Mouse (Mus musculus) midbrain, embryonic 14.5 days (tissue): ENCODE measurements around the gene Hyal2. TPM values are rescaled to one million over a fixed set of nuclear protein-coding genes. Genes with fewer than 3 reads are reported as not detected.
A peak's percentile ranks its signal among the peaks of the same experiment; 100 is the strongest.

Source experiments
- ATAC-seq: fragments of 200-750 bp; cut with Nextera tagmentation; 2 replicates; pipeline ENCODE4 v1.8.0; 2017; ENCODE audit warnings: moderate number of reproducible peaks, moderate library complexity; ENCODE audit not compliant: low FRiP score, low TSS enrichment
- DNase-seq: peaks from one replicate; pipeline ENCODE4 v3.0.0-alpha.2; 2015
- H3K27ac ChIP-seq: fragments of 300-500 bp; sonication (generic); replicated peaks from 2 replicates; pipeline ENCODE4 v1.5.1; 2014; ENCODE audit warnings: mild to moderate bottlenecking, low read depth, low read length, moderate library complexity
- H3K27me3 ChIP-seq: fragments of 300-500 bp; sonication (generic); 2 replicates; pipeline ENCODE4 v1.6.1; 2014; ENCODE audit warnings: low read length, control low read depth, mixed read lengths; ENCODE audit not compliant: control insufficient read depth, insufficient read depth
- H3K36me3 ChIP-seq: fragments of 300-500 bp; sonication (generic); 2 replicates; pipeline ENCODE4 v1.6.1; 2014; ENCODE audit warnings: low read length, control low read depth; ENCODE audit not compliant: control insufficient read depth, insufficient read depth
- H3K4me1 ChIP-seq: fragments of 300-500 bp; sonication (generic); 2 replicates; pipeline ENCODE4 v1.6.1; 2014; ENCODE audit warnings: mild to moderate bottlenecking, antibody characterized with exemption, low read length, control low read depth; ENCODE audit not compliant: control insufficient read depth, insufficient read depth
- H3K4me2 ChIP-seq: fragments of 300-500 bp; sonication (generic); 2 replicates; pipeline ENCODE4 v1.6.1; 2014; ENCODE audit warnings: mild to moderate bottlenecking, low read length, moderate library complexity
- H3K4me3 ChIP-seq: fragments of 300-500 bp; sonication (generic); replicated peaks from 2 replicates; pipeline ENCODE4 v1.5.1; 2014; ENCODE audit warnings: low read depth, low read length
- H3K9ac ChIP-seq: fragments of 300-500 bp; sonication (generic); replicated peaks from 2 replicates; pipeline ENCODE4 v1.6.1; 2014; ENCODE audit warnings: mild to moderate bottlenecking, low read length, moderate library complexity
- H3K9me3 ChIP-seq: fragments of 300-500 bp; sonication (generic); 2 replicates; pipeline ENCODE4 v1.6.1; 2016; ENCODE audit warnings: low read length, control low read depth, mixed read lengths; ENCODE audit not compliant: control insufficient read depth
- WGBS: fragments of 180-500 bp; shearing (Covaris S2); extraction: QIAGEN DNeasy Blood & Tissue Kit; methylation state at CpG from one replicate; pipeline ENCODE4 v1.1.7; 2014; 5-methylcytosine and 5-hydroxymethylcytosine counted together
- polyA plus RNA-seq: library from polyadenylated mRNA; unstranded; fragments of >200 nt; fragmentation: Nextera tagmentation; extraction: Ambion mirVana; gene quantifications from 2 replicates; pipeline ENCODE4 v1.2.1, GENCODE M21; 2014

Gene Hyal2
- polyA plus RNA-seq, 1 experiment from 2014 or later, result 97.7 TPM

DNA sequence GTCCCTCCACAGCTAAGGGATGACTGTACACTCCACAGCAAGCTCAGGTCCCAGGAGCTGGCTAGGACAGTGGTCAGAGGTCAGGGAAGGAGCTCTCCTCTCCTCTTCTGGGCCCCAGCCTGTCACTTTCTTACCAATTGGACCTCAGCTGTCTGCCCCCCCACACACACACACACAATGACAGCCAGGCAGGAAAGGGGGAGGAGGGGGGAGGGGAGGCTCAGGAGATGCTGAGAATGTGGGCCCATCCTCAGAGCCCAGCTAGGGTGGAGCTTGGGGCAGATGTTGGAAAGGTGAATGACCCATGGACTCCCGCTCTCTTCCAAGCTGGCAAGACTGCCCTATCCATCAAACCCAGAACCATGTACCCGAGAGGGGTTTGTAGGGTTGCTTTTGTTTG lies 39.3 kb downstream of the Hyal2 start:
- no peak for DNase-seq
- Histone ChIP-seq H3K4me1 (peaks cover 26% of the 10 kb centered on the region), H3K4me2 (no peak overlapping the region), H3K9ac (no peak overlapping the region), H3K27ac (no peak overlapping the region), H3K9me3 (no peaks in the 10 kb centered on the region), H3K4me3 (no peak overlapping the region), H3K36me3 (no peaks in the 10 kb centered on the region), H3K27me3 (no peaks in the 10 kb centered on the region)
- no peak for ATAC-seq
- 72% methylated on average over 2 of the region's 2 CpGs for WGBS

DNA sequence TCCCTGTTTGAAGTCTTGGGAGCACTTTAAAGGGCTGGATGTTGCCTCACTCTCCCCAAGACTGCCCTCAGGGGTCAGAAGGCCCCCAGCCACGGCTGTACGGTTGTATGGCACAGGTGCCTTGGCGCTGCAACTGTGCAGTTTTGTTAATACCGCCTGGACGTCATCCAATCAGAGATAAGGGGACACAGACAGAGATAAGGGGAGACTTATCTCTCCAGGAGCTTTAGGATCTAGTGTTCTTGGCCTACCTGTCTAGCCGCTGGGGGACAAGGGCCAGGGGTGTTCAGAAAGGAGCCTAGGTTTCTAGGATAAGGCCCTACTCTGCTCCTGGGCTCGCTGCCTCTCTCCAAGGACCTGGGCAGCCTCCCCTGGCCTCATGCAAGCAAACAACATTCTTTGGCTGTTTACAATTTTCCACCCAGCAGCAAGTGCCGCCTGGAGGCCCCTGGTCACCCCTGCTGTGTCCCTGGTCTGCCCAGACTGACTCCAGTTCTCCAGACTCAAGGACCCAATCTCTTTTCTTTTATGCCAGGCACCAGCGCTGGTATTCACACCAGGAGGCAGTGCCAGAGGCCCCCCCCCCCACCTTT lies 40.0 kb downstream of the Hyal2 start:
- ATAC-seq (no peak), DNase-seq (no peak)
- Histone ChIP-seq H3K4me3 (no peak overlapping the region), H3K9me3 (no peaks in the 10 kb centered on the region), H3K4me2 (no peak overlapping the region), H3K4me1 (peaks cover 25% of the 10 kb centered on the region), H3K9ac (no peak overlapping the region), H3K27ac (no peak overlapping the region), H3K36me3 (no peaks in the 10 kb centered on the region), H3K27me3 (no peaks in the 10 kb centered on the region)
- WGBS, result 63% methylated on average over 9 of the region's 9 CpGs

DNA sequence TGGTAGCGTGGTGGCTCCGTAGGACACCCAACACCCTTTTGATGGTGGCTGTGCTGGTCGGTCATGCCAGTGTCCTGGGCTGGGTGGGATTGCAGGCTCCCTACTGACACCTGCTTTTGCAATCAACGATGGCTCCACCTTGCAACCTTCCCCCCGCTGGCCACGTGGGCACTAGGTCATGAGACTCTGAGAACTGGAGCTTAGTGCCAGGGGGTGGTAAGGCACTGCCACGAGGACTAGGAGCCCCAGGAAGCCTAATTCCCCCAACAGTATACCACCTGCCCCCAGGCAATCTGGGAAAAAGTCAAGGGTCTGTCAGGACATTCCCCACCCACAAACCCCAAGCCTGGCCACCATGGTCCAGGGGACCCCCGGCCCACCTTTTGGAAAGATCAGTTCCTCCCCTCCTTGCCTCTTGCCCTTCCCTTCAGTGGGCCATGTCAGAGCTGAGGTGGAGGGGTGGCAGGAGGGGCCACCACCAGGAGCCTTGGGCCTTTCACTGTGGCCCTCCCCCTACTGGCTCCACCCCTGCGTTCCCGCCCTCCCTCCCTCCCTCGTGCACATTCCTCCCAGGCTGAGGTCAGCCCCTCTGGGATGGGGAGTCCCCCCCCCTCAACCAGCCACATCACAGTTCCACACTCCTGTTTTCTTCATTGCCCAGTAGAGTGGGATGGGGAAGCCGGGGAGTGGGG lies 41.1 kb downstream of the Hyal2 start, which contains the start of gene Sema3b:
Sema3b (minus strand) TSS at position 489 of the 692 bp plus-strand sequence.
- Histone ChIP-seq H3K4me2 (no peak within 1 kb of the TSS), H3K4me1 (peaks cover 29% of the 10 kb centered on the region), H3K27me3 (no peaks in the 10 kb centered on the region), H3K9me3 (no peaks in the 10 kb centered on the region), H3K4me3 (no peak within 1 kb of the TSS), H3K36me3 (peaks cover 2% of the 10 kb centered on the region), H3K27ac (no peak within 1 kb of the TSS), H3K9ac (no peak within 1 kb of the TSS)
- no peak for ATAC-seq
- no peak for DNase-seq
- 43% methylated on average over 12 of the region's 12 CpGs for WGBS

- WGBS, result 64% methylated on average over 4 of the region's 4 CpGs
- Histone ChIP-seq H3K9ac (no peak overlapping the region), H3K27ac (no peak overlapping the region), H3K4me2 (no peak overlapping the region), H3K4me1 (peaks cover 29% of the 10 kb centered on the region), H3K27me3 (no peaks in the 10 kb centered on the region), H3K9me3 (no peaks in the 10 kb centered on the region), H3K36me3 (peaks cover 7% of the 10 kb centered on the region), H3K4me3 (no peak overlapping the region)
- DNase-seq (no peak), ATAC-seq (no peak)
Observed at GRCm38 (mm10) chr9:107609433-107609830, 41.7 kb downstream of the Hyal2 start.

DNA sequence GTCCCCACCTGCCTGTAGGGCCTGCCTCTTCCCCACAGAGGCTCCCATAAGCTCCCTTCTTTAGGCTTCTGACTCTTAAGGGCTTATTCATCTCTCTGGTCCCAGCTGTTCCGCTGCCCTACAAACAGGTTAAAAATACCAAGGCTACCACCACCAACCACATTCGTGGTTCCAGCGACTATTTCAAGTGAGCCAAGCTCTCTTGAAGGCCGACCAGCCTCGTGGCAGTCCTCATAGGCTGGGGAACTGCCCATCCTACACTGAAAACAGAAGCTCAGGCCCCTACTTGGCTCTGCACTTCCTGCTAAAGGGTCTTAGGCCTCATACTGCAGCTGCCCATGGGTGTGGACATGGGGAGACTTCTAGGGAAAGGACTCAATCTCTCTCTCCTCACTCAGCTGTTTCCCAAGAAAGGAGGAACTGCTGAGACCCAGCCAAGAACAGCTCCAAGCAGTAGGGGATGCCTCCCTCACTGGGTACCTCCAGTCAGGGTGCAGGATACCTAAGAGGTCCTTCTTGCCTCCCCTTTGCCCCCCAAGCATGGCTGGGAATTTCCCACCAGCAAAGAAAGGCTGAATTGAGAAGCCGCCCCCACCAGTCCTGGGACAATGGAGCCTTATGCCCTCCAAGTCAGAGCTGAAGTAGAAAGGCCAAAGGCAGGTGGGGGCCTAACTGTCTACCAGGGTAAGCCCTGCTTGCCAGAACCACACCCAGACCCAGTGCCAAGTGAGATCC lies 43.9 kb downstream of the Hyal2 start:
- peak overlapping the region; percentile 100 for H3K27ac ChIP-seq

GRCm38 (mm10) chr9:107612191-107612944 lies 44.6 kb downstream of the Hyal2 start:
- peak overlapping the region; percentile 80 for H3K9ac ChIP-seq
- WGBS, result 1% methylated on average over 48 of the region's 48 CpGs
- peaks cover 35% of the 10 kb centered on the region for H3K36me3 ChIP-seq
- H3K4me1 ChIP-seq, result peaks cover 22% of the 10 kb centered on the region
- DNase-seq (peak; percentile 99), ATAC-seq (peak; percentile 92)
- H3K27me3 ChIP-seq, result no peaks in the 10 kb centered on the region
- H3K27ac ChIP-seq, result peak overlapping the region; percentile 100
- H3K4me3 ChIP-seq, result peak overlapping the region; percentile 25
- H3K4me2 ChIP-seq, result peak overlapping the region; percentile 70
- H3K9me3 ChIP-seq, result no peaks in the 10 kb centered on the region

More for the DNA sequence above, 43.9 kb downstream of the Hyal2 start:
- H3K27me3 ChIP-seq, result no peaks in the 10 kb centered on the region
- 77% methylated on average over 6 of the region's 6 CpGs for WGBS
- H3K9ac ChIP-seq, result peak overlapping the region; percentile 80
- peaks cover 22% of the 10 kb centered on the region for H3K4me1 ChIP-seq
- DNase-seq, result no peak
- peaks cover 29% of the 10 kb centered on the region for H3K36me3 ChIP-seq
- no peak; the same call in 1 of the 2 replicates for ATAC-seq
- H3K4me3 ChIP-seq, result peak overlapping the region; percentile 25; the same call in 1 of the 2 replicates
- H3K9me3 ChIP-seq, result no peaks in the 10 kb centered on the region
- peak overlapping the region; percentile 70 for H3K4me2 ChIP-seq

DNA sequence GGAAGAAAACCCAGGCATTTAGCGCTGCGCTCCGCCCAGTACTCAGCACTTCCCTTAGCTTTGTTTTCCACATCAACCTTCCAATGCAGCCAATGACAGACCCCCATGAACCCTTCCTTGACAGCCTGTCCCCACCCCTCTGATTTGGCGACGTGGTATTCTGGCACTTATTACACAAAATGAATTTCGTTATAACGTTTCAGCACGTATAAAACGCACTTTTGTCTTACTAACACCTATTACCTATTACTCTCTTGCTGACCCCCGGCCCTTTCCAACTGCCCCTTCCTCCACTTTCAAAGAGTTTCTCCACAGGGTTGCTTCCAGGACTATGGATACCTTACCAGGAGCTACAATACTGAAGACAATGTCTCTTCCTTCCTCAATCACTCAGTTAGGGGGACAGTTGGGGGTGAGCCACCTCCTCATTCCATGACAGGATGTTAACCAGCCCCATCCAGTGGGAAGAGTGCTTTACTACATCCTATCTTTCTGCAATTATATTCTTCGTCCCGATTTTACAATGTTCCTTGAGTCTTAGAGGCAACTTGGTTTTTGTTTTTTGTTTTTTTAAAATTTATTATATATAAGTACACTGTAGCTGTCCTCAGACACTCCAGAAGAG lies 45.3 kb downstream of the Hyal2 start:
- WGBS, result 13% methylated on average over 12 of the region's 12 CpGs
- DNase-seq, result peak; percentile 71
- H3K36me3 ChIP-seq, result peaks cover 40% of the 10 kb centered on the region
- H3K9me3 ChIP-seq, result no peaks in the 10 kb centered on the region
- H3K4me2 ChIP-seq, result peak overlapping the region; percentile 70
- peak overlapping the region; percentile 80; the same call in 1 of the 2 replicates for H3K9ac ChIP-seq
- no peak; the same call in 1 of the 2 replicates for ATAC-seq
- H3K27ac ChIP-seq, result peak overlapping the region; percentile 100
- no peaks in the 10 kb centered on the region for H3K27me3 ChIP-seq
- peaks cover 22% of the 10 kb centered on the region for H3K4me1 ChIP-seq
- peak overlapping the region; percentile 25; the same call in 1 of the 2 replicates for H3K4me3 ChIP-seq

DNA sequence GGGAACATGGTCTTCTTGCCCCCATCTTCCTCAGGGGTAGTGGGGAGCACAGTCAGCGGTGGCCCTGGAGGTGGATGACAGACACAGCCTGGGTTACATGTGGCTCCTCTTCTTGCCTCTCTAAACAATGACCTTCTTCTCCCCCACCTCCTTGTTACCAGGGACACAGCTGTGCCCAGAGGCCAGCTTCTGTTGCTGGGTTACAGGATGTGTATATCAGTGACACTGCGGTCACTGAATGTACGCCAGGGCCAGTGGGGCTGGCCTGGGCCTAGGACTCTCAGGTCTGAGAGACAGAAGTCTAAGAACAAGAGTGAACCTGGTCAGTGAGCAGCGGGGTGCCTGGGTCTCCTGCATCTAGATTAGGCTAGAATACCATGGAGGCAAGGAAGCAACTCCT lies 47.3 kb downstream of the Hyal2 start:
- DNase-seq (no peak), ATAC-seq (no peak)
- H3K4me1 ChIP-seq, result peaks cover 18% of the 10 kb centered on the region
- no peak overlapping the region for H3K9ac ChIP-seq
- peak overlapping the region; percentile 33; the same call in 1 of the 2 replicates for H3K27ac ChIP-seq
- H3K4me2 ChIP-seq, result no peak overlapping the region
- H3K36me3 ChIP-seq, result peaks cover 60% of the 10 kb centered on the region
- H3K27me3 ChIP-seq, result no peaks in the 10 kb centered on the region
- H3K4me3 ChIP-seq, result no peak overlapping the region
- H3K9me3 ChIP-seq, result no peaks in the 10 kb centered on the region
- WGBS, result 52% methylated on average over 4 of the region's 4 CpGs
